ENCODE assay signal across 16 mouse cellular contexts in the genomic region with DNA sequence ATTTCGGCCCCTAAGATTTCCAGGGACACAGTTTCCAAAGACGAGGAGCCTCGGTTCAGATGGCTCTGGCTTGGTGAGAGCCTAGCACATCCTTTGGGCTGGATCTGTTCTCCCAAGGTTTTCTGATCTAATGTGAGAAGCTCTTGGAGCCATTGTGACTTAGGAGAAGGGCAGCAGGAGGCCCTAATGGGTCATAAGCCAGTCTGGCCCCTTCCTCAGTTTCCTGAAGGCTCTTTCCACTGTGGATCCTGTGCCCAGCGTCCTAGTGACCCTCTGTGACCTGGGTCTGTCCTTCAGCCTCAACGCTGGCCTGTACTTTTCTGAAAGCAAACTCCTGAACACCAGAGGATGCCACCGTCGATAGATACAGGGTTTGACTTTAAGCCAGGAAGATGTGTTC.
A peak's percentile ranks its signal among the peaks of the same experiment; 100 is the strongest.
DNase-seq lines count a peak whose midpoint lies in the region; ATAC-seq and TF ChIP-seq lines count a peak whose summit lies in the region.
"Had no signal": no experiment of that assay in that cellular context is flagged by ENCODE, and none has a peak within 500 bp of the region (broad histone marks: within the 10 kb centered on the region; RNA-seq: fewer than 3 reads in every experiment).

No protein-coding gene starts in this region.

- H3K27ac ChIP-seq in heart, adult 2 months: peak overlapping the region; percentile 97
- H3K27ac ChIP-seq in kidney, postnatal 0 days: peak overlapping the region; percentile 38; the same call in 1 of the 2 replicates
- H3K27ac ChIP-seq in embryonic facial prominence, embryonic 11.5 days (replicated peaks; ENCODE audit: low read depth, low read length): peak overlapping the region; percentile 25; the same call in 1 of the 2 replicates
- peak overlapping the region; percentile 48; the same call in 1 of the 2 replicates for H3K27ac ChIP-seq in limb, embryonic 13.5 days
- H3K27ac ChIP-seq: heart, embryonic 15.5 days had no signal

- intact Hi-C loops in heart, adult 2 months (cut with DNase I): loop anchor here (5.0 kb wide), 1 partner anchor 99 kb away; no protein-coding TSS in a partner anchor

- TF ChIP-seq CTCF in heart, adult 2 months (IDR thresholded peaks at IDR 0.05): no peak
- no peak for TF ChIP-seq CTCF in kidney, postnatal 0 days (IDR thresholded peaks at IDR 0.05; ENCODE audit: low read depth)

- TF ChIP-seq EP300 in heart, adult 2 months (IDR thresholded peaks at IDR 0.05; ENCODE audit: insufficient read depth, low read depth, low read length): no peak

- no peaks in the 10 kb centered on the region for H3K36me3 ChIP-seq in heart, adult 2 months (ENCODE audit: control insufficient read depth, insufficient read depth, low read length)
- H3K36me3 ChIP-seq in kidney, postnatal 0 days (ENCODE audit: insufficient read depth, low read length): no peaks in the 10 kb centered on the region
- H3K36me3 ChIP-seq in embryonic facial prominence, embryonic 11.5 days (replicated peaks; ENCODE audit: control insufficient read depth, insufficient read depth, low read depth, low read length): no peaks in the 10 kb centered on the region
- H3K36me3 ChIP-seq in limb, embryonic 13.5 days: no peaks in the 10 kb centered on the region
- H3K36me3 ChIP-seq: heart, embryonic 15.5 days had no signal

- H3K4me3 ChIP-seq in heart, adult 2 months: no peak overlapping the region
- no peak overlapping the region for H3K4me3 ChIP-seq in kidney, postnatal 0 days (replicated peaks; ENCODE audit: low read depth, low read length)
- H3K4me3 ChIP-seq in embryonic facial prominence, embryonic 11.5 days (ENCODE audit: low read depth, low read length): no peak overlapping the region
- H3K4me3 ChIP-seq in limb, embryonic 13.5 days: no peak overlapping the region
- H3K4me3 ChIP-seq: heart, embryonic 15.5 days; myocyte had no signal

- ATAC-seq in kidney, postnatal 0 days (replicated peaks; ENCODE audit: low FRiP score, low read depth): no peak
- no peak for ATAC-seq in embryonic facial prominence, embryonic 11.5 days (replicated peaks; ENCODE audit: insufficient number of reproducible peaks, low FRiP score, low TSS enrichment, low read depth)
- ATAC-seq in limb, embryonic 13.5 days (ENCODE audit: low FRiP score, low read depth): no peak
- ATAC-seq in inflammation-experienced regulatory T-cells, adult 6 months: no peak
- no peak for ATAC-seq in megakaryocyte, adult 5-6 weeks (ENCODE audit: poor library complexity, severe bottlenecking)
- ATAC-seq: forebrain, embryonic 14.5 days; lung, postnatal 0 days had no signal

- H3K9me3 ChIP-seq in kidney, postnatal 0 days (replicated peaks; ENCODE audit: low read length): no peaks in the 10 kb centered on the region
- H3K9me3 ChIP-seq in embryonic facial prominence, embryonic 11.5 days (replicated peaks; ENCODE audit: control insufficient read depth, low read length): no peaks in the 10 kb centered on the region
- no peaks in the 10 kb centered on the region for H3K9me3 ChIP-seq in limb, embryonic 13.5 days
- H3K9me3 ChIP-seq: heart, embryonic 15.5 days had no signal

- H3K79me2 ChIP-seq in heart, adult 2 months (replicated peaks; ENCODE audit: control insufficient read depth, insufficient read depth, low read length): no peaks in the 10 kb centered on the region

- no peak for TF ChIP-seq POLR2A in heart, adult 2 months (IDR thresholded peaks at IDR 0.05; ENCODE audit: insufficient read depth, low read depth, low read length)

- no peak for DNase-seq in heart, adult 2 months
- no peak for DNase-seq in heart, postnatal 4 days
- DNase-seq in kidney, postnatal 0 days (ENCODE audit: low spot score): no peak
- DNase-seq in kidney, adult 9 months: no peak
- DNase-seq in embryonic facial prominence, embryonic 11.5 days (ENCODE audit: low spot score): no peak
- DNase-seq: cerebellum, adult 8-10 months; embryo, embryonic 11 days; gastrocnemius, postnatal 14 days; right cerebral cortex, adult 18-20 months had no signal

- 59% methylated on average over 7 of the region's 7 CpGs for WGBS in heart, adult 2 months
- WGBS in kidney, postnatal 0 days: 58% methylated on average over 7 of the region's 7 CpGs
- WGBS in embryonic facial prominence, embryonic 11.5 days: 63% methylated on average over 7 of the region's 7 CpGs
- 62% methylated on average over 7 of the region's 7 CpGs for WGBS in limb, embryonic 13.5 days

- peaks cover 34% of the 10 kb centered on the region for H3K4me1 ChIP-seq in heart, adult 2 months (ENCODE audit: control insufficient read depth, insufficient read depth, low read length)
- H3K4me1 ChIP-seq in kidney, postnatal 0 days (replicated peaks; ENCODE audit: insufficient read depth, low read length): peaks cover 52% of the 10 kb centered on the region
- peaks cover 6% of the 10 kb centered on the region for H3K4me1 ChIP-seq in embryonic facial prominence, embryonic 11.5 days (ENCODE audit: control insufficient read depth, insufficient read depth, low read length)
- peaks cover 97% of the 10 kb centered on the region for H3K4me1 ChIP-seq in limb, embryonic 13.5 days

- no peaks in the 10 kb centered on the region for H3K27me3 ChIP-seq in heart, adult 2 months (ENCODE audit: control insufficient read depth, insufficient read depth, low read length)
- no peaks in the 10 kb centered on the region for H3K27me3 ChIP-seq in kidney, postnatal 0 days (ENCODE audit: insufficient read depth, low read length)
- H3K27me3 ChIP-seq in embryonic facial prominence, embryonic 11.5 days (ENCODE audit: control insufficient read depth, insufficient read depth, low read length): no peaks in the 10 kb centered on the region
- no peaks in the 10 kb centered on the region for H3K27me3 ChIP-seq in limb, embryonic 13.5 days
- H3K27me3 ChIP-seq: heart, embryonic 15.5 days had no signal

- no peak overlapping the region for H3K4me2 ChIP-seq in kidney, postnatal 0 days (ENCODE audit: low read length)
- no peak overlapping the region for H3K4me2 ChIP-seq in embryonic facial prominence, embryonic 11.5 days (ENCODE audit: low read depth, low read length)
- H3K4me2 ChIP-seq in limb, embryonic 13.5 days (replicated peaks): no peak overlapping the region
- H3K4me2 ChIP-seq: heart, embryonic 15.5 days had no signal

- no peak overlapping the region for H3K9ac ChIP-seq in heart, adult 2 months (ENCODE audit: low read depth, low read length)
- no peak overlapping the region for H3K9ac ChIP-seq in kidney, postnatal 0 days (ENCODE audit: low read depth, low read length)
- H3K9ac ChIP-seq in embryonic facial prominence, embryonic 11.5 days (replicated peaks; ENCODE audit: low read length): no peak overlapping the region
- H3K9ac ChIP-seq in limb, embryonic 13.5 days: no peak overlapping the region
- H3K9ac ChIP-seq: heart, embryonic 15.5 days had no signal

Comparison
In these comparisons a context has a peak if more than half of its experiments do, and no peak if none do; other contexts are left out.
1. H3K27ac ChIP-seq: peak in every context shown above with its lines; median percentile 97 in heart, adult 2 months; 48 in limb, embryonic 13.5 days; 38 in kidney, postnatal 0 days; 25 in embryonic facial prominence, embryonic 11.5 days.